Mouse (Mus musculus) forebrain, embryonic 13.5 days (tissue): ENCODE measurements at regions not wholly inside any gene's neighbourhood (a gene's known extent, or its start where the extent isn't known, plus 50 kb on each side); places are given as distances from the start of the nearest gene placed in this dataset.

Experiments used
- ATAC-seq: fragments of 200-750 bp; cut with Nextera tagmentation; 2 replicates; pipeline ENCODE4 v1.8.0; 2017
- H3K27ac ChIP-seq: fragments of 300-500 bp; sonication (generic); 2 replicates; pipeline ENCODE4 v1.5.1; 2015; ENCODE audit warnings: inconsistent platforms, mild to moderate bottlenecking, moderate library complexity
- H3K27me3 ChIP-seq: fragments of 300-500 bp; sonication (generic); 2 replicates; pipeline ENCODE4 v1.6.1; 2015; ENCODE audit warnings: mild to moderate bottlenecking, inconsistent platforms
- H3K36me3 ChIP-seq: fragments of 300-500 bp; sonication (generic); 2 replicates; pipeline ENCODE4 v1.6.1; 2015; ENCODE audit warnings: mild to moderate bottlenecking, inconsistent platforms; ENCODE audit not compliant: poor library complexity, severe bottlenecking
- H3K4me1 ChIP-seq: fragments of 300-500 bp; sonication (generic); 2 replicates; pipeline ENCODE4 v1.6.1; 2015; ENCODE audit warnings: inconsistent platforms
- H3K4me2 ChIP-seq: fragments of 300-500 bp; sonication (generic); 2 replicates; pipeline ENCODE4 v1.6.1; 2015; ENCODE audit warnings: inconsistent platforms, mild to moderate bottlenecking, moderate library complexity
- H3K4me3 ChIP-seq: fragments of 300-500 bp; sonication (generic); 2 replicates; pipeline ENCODE4 v1.5.1; 2015; ENCODE audit warnings: mild to moderate bottlenecking, inconsistent platforms
- H3K9ac ChIP-seq: fragments of 300-500 bp; sonication (generic); 2 replicates; pipeline ENCODE4 v1.6.1; 2015; ENCODE audit warnings: mild to moderate bottlenecking, inconsistent platforms
- H3K9me3 ChIP-seq: fragments of 300-500 bp; sonication (generic); replicated peaks from 2 replicates; pipeline ENCODE4 v1.6.1; 2016; ENCODE audit warnings: inconsistent platforms
- WGBS: fragments of 180-500 bp; shearing (Covaris S2); methylation state at CpG from one replicate; pipeline ENCODE4 v1.1.7; 2015; 5-methylcytosine and 5-hydroxymethylcytosine counted together

DNA sequence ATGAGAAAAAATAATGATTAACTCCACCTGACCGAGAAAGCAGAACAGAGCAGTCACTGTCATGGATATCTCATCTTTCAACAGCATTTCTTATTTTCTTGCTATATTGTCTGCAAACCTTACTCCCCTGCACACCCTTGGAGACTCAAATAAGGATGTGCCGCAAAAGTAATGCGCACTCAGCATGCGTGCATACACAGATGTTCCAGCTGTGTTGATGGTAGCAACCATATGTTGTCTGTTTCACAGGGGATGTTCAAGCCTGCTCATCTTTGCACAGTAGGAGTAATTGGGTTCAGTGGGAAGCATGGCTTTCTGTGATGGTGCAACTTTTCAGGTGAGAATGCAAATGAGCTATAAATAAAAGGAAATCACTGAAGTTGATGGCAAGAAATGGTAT lies 1182.9 kb upstream of the Manea start:
- ATAC-seq: no peak
- no peak overlapping the region for H3K9ac ChIP-seq
- no peak overlapping the region for H3K4me3 ChIP-seq
- no peaks in the 10 kb centered on the region for H3K9me3 ChIP-seq
- H3K36me3 ChIP-seq: no peaks in the 10 kb centered on the region
- H3K27ac ChIP-seq: no peak overlapping the region
- no peaks in the 10 kb centered on the region for H3K27me3 ChIP-seq
- 85% methylated on average over 4 of the region's 4 CpGs for WGBS
- no peak overlapping the region for H3K4me2 ChIP-seq
- no peaks in the 10 kb centered on the region for H3K4me1 ChIP-seq

DNA sequence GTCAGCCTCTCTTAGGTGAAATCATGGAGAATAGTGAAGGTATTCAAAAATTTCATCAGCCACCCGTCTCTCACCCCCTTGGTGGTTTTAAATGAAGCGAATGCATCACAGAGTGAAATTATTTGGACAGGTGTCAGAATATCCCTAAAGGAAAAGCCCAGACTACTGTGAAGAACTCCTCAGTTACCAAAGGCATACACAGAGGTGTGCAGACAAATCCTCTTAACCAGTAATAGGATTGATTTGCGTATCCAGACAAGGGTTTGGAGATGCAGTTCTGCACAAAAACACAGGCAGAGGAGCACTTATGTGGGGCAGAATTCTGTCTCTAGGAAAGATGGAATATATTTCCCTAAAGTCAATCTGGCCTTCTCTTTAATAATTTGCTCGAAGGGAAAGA lies 1173.6 kb upstream of the Manea start:
- Histone ChIP-seq H3K4me3 (no peak overlapping the region), H3K27me3 (no peaks in the 10 kb centered on the region), H3K4me2 (no peak overlapping the region), H3K9me3 (no peaks in the 10 kb centered on the region), H3K27ac (no peak overlapping the region), H3K36me3 (no peaks in the 10 kb centered on the region), H3K9ac (no peak overlapping the region), H3K4me1 (no peaks in the 10 kb centered on the region)
- no peak for ATAC-seq
- 70% methylated on average over 4 of the region's 4 CpGs for WGBS

DNA sequence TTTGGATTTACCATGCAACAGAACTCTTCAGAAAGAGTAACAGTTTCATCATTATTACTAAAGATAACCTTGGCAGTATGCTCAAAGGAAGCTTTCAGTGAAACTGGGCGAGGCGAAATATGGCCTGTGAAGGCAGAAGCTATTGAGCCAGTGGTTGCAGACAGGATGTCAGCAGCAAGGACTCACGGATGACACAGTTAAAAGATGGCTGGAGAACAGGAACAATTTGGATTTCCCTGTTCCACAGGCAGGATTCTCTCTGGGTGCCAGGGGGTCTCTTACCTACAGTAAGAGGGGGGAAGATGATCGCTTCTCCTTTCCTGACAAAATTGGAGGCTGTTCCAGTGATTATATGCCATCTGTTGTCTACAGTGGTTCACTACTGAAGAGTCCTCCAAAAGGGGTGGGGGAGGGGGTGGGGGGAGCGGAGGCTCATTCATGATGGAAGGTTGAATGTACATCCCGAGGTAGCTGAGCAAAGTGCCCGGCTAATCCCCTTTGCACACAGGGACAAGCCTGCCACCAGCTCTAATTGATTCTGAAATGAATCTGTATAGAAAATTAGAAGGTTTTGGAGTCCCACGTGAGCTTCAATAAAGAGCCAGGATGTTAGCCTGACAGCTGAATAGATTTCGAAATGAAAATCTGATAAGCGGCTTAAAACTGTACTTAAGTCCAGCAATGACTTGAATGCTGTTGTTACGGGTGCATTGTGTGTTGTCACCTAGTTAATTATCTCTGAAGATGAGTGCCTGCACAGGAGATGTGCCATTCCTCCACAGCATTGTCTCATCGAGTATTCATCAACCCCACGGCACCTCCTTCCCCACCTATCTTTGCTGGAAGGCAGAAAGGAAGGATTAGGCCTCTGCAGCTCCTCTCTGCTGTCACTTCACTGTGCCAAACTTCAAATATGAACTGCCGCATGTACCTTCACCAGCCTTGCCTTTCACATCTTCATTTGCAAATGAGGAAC lies 1158.4 kb upstream of the Manea start:
- Histone ChIP-seq H3K9ac (0 out of 2 replicates have a peak overlapping the region, but pooled peaks have one; percentile 9), H3K27me3 (no peaks in the 10 kb centered on the region)

DNA sequence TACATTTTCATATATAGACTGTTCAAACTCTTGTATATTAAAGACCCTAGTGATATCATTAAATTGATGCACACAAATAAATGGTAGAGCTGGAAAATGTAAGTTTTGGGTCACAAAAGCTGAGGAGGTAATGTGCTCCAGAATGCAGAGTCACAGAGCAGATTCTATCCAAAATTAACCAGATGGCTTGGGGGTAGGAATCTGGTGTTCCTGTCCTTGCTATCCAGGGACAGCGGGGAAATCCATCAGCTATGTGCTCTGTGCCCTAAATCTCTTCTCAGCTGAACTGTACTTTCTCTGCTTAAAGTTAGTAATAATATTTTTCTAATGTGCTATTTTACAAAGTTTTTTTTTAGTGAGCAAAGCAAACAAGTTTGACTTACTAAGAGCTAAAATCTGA lies 1151.2 kb upstream of the Manea start:
- WGBS: 89% methylated on average over 1 of the region's 1 CpGs
- ATAC-seq: no peak
- Histone ChIP-seq H3K27ac (no peak overlapping the region), H3K9me3 (no peaks in the 10 kb centered on the region), H3K4me3 (no peak overlapping the region), H3K4me1 (no peaks in the 10 kb centered on the region), H3K9ac (no peak overlapping the region), H3K4me2 (no peak overlapping the region), H3K27me3 (no peaks in the 10 kb centered on the region), H3K36me3 (no peaks in the 10 kb centered on the region)

More for the DNA sequence above, 1158.4 kb upstream of the Manea start:
- Histone ChIP-seq H3K4me1 (peaks cover 12% of the 10 kb centered on the region), H3K4me2 (peak overlapping the region; percentile 49), H3K9me3 (no peaks in the 10 kb centered on the region), H3K4me3 (peak overlapping the region; percentile 15), H3K36me3 (no peaks in the 10 kb centered on the region), H3K27ac (peak overlapping the region; percentile 48)
- WGBS: 9% methylated on average over 14 of the region's 14 CpGs
- peak; percentile 90 for ATAC-seq

DNA sequence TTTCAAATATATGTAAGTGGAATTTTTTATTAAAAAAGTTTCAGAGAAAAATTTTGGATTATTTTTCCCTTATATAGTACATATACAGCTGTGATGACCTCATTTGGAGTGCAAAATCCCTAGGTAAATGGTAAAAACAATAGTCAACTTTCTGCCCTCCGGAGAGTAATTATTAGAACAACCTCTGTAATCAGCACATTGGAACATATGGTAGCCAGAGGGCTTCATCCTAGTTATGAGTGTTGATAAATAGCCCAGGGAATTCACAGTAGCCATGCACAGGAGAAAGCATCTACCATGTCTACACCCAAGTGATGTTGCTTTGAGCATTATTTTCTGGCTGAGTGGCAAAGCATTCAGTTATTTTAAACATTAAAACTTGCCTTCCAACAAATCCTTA lies 1150.6 kb upstream of the Manea start:
- Histone ChIP-seq H3K36me3 (no peaks in the 10 kb centered on the region), H3K9me3 (no peaks in the 10 kb centered on the region), H3K4me1 (no peaks in the 10 kb centered on the region), H3K27me3 (no peaks in the 10 kb centered on the region), H3K4me3 (no peak overlapping the region), H3K27ac (no peak overlapping the region), H3K4me2 (no peak overlapping the region), H3K9ac (no peak overlapping the region)
- ATAC-seq: no peak
- 88% methylated on average over 1 of the region's 1 CpGs for WGBS

DNA sequence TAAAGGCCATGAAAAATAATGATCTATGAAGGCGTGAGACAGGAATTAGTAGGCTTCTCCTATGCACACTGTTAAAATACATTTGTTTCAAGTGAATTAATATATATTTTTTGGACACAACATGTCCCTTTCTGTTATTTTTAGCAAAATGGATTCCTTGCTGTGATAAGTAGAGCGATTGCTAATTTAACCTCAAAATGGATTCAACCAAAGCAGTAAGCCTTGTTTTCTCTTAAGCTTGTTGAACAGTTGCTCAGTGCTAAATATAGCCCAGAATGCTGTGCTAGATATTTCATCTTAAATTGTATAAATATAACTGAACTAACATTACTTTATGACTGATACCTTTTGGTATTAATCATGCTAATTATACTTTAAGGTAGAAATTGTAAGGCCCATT lies 1144.6 kb upstream of the Manea start:
- Histone ChIP-seq H3K9ac (no peak overlapping the region), H3K4me2 (no peak overlapping the region), H3K27me3 (no peaks in the 10 kb centered on the region), H3K9me3 (no peaks in the 10 kb centered on the region), H3K4me1 (no peaks in the 10 kb centered on the region), H3K36me3 (no peaks in the 10 kb centered on the region), H3K4me3 (no peak overlapping the region), H3K27ac (no peak overlapping the region)
- no peak for ATAC-seq
- 88% methylated on average over 2 of the region's 2 CpGs for WGBS

DNA sequence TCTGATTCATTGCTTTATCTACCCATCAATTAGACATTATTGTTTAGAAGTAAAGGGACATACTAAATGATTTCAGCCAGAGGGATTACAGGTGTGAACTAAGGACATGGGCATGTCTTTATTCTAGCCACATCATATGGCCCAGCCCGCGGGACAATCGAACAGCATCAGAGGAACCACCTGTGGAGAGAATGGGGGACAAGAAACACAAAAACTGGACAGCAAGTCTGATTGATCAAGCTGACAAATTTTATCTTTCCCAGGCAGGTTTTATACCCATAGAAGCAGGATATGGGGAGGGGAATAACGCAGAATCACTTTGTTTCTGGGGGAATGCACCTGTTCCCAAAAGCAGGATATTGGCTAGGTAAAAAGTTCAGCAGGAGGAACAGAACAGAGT lies 1103.2 kb upstream of the Manea start:
- no peak overlapping the region for H3K4me2 ChIP-seq
- H3K27ac ChIP-seq: no peak overlapping the region
- H3K9me3 ChIP-seq: no peaks in the 10 kb centered on the region; the same call in 1 of the 2 replicates
- no peak overlapping the region for H3K4me3 ChIP-seq
- no peaks in the 10 kb centered on the region for H3K27me3 ChIP-seq
- H3K36me3 ChIP-seq: no peaks in the 10 kb centered on the region
- WGBS: 93% methylated on average over 4 of the region's 4 CpGs
- no peak overlapping the region for H3K9ac ChIP-seq
- H3K4me1 ChIP-seq: no peaks in the 10 kb centered on the region
- no peak for ATAC-seq

DNA sequence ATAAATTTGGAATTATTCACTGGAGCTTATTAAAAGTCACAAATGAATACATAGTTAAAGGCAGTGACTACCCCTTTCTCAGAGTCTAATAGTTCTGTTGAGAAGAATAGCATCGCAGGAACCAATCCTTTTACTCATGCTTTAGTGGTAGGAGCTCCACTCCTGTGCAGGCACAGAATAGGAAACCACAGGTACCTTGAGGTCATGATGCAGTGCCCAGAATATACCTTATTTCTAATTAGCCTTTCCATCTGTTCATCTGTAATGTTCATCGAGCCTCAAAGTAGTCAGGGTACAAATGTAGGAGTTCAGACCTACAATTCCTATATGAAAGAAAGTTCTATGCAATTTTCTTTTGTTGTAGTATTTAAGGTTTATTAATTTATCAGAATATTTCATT lies 1099.6 kb upstream of the Manea start:
- H3K9me3 ChIP-seq: no peaks in the 10 kb centered on the region; the same call in 1 of the 2 replicates
- no peak for ATAC-seq
- no peak overlapping the region for H3K4me3 ChIP-seq
- 85% methylated on average over 2 of the region's 2 CpGs for WGBS
- no peaks in the 10 kb centered on the region for H3K27me3 ChIP-seq
- H3K27ac ChIP-seq: no peak overlapping the region
- no peaks in the 10 kb centered on the region for H3K36me3 ChIP-seq
- H3K4me2 ChIP-seq: no peak overlapping the region
- no peak overlapping the region for H3K9ac ChIP-seq
- no peaks in the 10 kb centered on the region for H3K4me1 ChIP-seq

DNA sequence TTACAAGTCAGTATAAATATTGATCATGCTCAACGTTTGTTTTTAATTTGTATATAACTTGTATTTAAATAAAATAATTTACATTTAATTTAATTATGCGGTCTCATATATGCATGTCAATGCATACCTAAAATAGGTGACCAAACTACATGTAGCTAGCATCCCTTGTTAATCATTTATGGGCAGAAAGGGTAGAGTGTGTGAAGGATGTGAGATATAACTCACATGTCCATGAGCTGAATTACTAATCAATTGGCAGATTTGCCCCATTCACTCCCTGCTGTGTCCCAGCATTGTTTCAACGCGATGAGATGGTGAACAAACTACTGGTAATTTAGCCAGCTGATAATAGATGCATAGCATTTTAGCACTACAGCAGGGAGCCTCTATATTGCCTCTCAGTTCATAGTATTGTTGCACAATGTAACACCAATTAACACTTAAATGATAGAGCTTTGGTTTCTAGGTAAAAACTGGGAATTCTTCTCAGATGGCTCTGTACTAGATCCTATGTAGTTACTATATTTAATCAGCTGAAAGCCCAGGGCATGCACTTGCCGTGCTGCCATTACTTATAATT lies 1082.6 kb upstream of the Manea start:
- peak; percentile 62; the same call in 1 of the 2 replicates for ATAC-seq

DNA sequence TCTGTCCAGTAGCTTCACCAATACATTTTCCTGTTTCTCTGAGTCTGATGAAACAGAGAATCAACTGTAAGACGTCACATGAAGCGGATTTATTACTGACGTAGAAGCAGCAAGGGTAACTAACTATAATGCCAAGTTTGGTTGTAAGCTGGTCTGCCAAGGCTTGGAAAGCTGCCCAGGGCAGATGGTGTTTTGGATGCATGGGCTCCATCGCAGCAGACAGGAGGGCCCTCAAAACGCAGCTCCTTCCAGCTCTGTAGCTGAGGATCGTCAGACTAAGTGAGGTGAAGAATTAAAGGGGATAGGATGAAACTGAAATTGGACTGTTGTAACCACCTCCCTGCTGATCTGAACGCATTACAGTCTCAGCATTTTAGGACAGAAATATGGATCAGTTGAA lies 1079.2 kb upstream of the Manea start:
- peak; percentile 90 for ATAC-seq
- Histone ChIP-seq H3K4me3 (no peak overlapping the region), H3K4me2 (no peak overlapping the region), H3K36me3 (no peaks in the 10 kb centered on the region), H3K4me1 (peaks cover 6% of the 10 kb centered on the region; the same call in 1 of the 2 replicates), H3K9ac (no peak overlapping the region), H3K27ac (no peak overlapping the region), H3K9me3 (no peaks in the 10 kb centered on the region), H3K27me3 (no peaks in the 10 kb centered on the region)
- WGBS: 68% methylated on average over 7 of the region's 7 CpGs

More for the DNA sequence above, 1082.6 kb upstream of the Manea start:
- 46% methylated on average over 5 of the region's 5 CpGs for WGBS
- no peaks in the 10 kb centered on the region for H3K27me3 ChIP-seq
- no peak overlapping the region for H3K4me2 ChIP-seq
- no peak overlapping the region for H3K9ac ChIP-seq
- H3K36me3 ChIP-seq: no peaks in the 10 kb centered on the region
- H3K9me3 ChIP-seq: no peaks in the 10 kb centered on the region
- no peak overlapping the region for H3K4me3 ChIP-seq
- no peak overlapping the region for H3K27ac ChIP-seq
- peaks cover 6% of the 10 kb centered on the region; the same call in 1 of the 2 replicates for H3K4me1 ChIP-seq

DNA sequence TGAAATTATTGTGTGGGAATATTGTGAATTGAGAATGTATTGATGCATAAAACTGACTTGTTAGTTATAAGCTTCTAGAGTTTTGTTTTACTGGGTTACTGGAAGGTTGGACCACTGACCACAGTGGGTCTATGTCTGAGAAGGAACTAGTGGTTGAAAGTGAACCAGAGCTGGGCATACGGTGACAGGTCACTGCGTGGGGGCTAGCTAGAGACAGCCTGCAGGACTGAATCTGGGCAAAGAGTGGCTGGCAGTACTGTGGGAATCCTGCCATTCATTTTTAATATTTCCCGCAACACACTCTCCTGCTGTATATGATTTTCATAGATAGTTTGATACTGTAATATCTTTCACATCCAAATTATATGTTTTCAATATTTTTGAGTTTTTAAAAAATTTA lies 1077.2 kb upstream of the Manea start:
- H3K27ac ChIP-seq: no peak overlapping the region
- WGBS: 93% methylated on average over 3 of the region's 3 CpGs
- H3K27me3 ChIP-seq: no peaks in the 10 kb centered on the region
- no peaks in the 10 kb centered on the region for H3K4me1 ChIP-seq
- no peak overlapping the region for H3K4me2 ChIP-seq
- ATAC-seq: no peak
- H3K9me3 ChIP-seq: no peaks in the 10 kb centered on the region
- no peaks in the 10 kb centered on the region for H3K36me3 ChIP-seq
- no peak overlapping the region for H3K4me3 ChIP-seq
- H3K9ac ChIP-seq: no peak overlapping the region

DNA sequence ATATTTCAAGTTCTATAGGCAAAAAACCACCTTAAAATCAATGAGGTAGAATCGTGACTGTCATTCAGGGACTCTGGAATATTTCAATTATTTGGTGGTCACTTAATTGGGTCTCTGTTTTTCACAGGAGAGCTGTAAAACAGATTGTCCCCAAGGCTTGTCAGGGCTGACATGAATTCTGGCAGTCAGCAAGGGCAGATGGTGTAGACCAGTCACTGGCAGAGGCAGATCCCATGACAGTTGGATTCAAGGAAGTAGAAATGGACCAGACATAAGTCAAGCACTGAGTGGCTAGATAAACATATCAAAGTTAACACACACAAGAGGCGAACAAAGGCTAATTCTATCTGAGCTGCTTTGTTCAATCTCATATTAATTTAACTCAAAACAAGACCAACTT lies 1071.8 kb upstream of the Manea start:
- Histone ChIP-seq H3K4me3 (no peak overlapping the region), H3K9me3 (no peaks in the 10 kb centered on the region), H3K9ac (no peak overlapping the region), H3K36me3 (no peaks in the 10 kb centered on the region), H3K27ac (no peak overlapping the region), H3K4me1 (no peaks in the 10 kb centered on the region), H3K27me3 (no peaks in the 10 kb centered on the region), H3K4me2 (no peak overlapping the region)
- peak; percentile 81; the same call in 1 of the 2 replicates for ATAC-seq
- WGBS: 88% methylated on average over 2 of the region's 2 CpGs
